Mouse (Mus musculus): ENCODE data around the gene Ostf1.

Ostf1 gene

DNA sequence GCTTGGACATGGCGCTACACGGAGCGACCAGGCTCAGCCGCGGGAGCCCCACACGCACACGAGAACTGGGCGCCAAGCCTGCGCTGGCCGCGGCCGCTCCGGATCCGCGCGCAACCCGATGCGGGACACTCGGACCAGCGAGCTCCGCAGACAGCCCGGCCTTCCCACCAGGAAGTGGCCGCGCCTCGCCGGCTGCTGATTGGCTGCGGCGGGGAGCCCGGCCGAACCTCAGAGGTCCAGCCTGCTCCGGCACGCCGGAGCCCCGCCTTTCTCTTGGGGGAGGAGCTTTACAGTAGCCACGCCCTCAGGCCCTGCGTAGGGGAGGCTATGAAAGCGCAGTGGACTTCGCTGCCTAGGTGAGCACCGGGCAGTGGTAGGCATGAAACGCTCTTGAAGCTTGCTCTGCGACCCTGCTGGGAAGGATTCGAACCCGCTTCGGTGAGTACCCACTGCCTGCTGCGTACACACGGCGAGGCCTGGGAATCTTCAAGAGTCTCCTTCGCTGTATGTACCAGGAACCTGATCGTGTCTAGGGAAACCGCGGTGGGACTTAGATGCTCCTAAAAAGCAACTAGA, at the start of gene Ostf1, which contains the start of gene Nmrk1:
Ostf1 (minus strand) TSS at position 180 of the 576 bp plus-strand sequence.
Nmrk1 (plus strand) TSS at position 307 of the 576 bp plus-strand sequence.
- peak; percentile 98 to 99 for DNase-seq

DNA sequence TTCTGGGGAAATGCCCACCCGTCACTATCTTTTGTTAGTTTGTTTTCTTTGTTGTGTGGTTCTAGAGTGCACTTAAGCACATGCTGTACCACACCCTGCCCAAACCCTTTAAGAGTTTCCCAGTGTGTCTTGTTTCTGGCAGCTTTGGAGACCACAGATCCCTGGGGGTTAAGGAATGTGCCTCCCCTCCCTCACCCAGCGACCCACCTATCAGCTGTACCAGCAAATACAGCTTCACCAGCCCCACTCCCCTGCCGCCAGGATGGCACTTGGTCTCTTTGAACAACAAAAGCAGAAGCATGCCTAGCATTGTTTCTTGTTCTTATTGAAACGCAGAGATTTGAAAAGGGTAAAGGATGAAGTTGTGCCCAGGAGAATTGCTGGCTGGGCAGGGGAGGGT, 41.5 kb upstream of the Ostf1 start:
- no peak for DNase-seq

- no peak for DNase-seq
Measured at GRCm38 (mm10) chr19:18672498-18672897, 40.9 kb upstream of the Ostf1 start.

DNA sequence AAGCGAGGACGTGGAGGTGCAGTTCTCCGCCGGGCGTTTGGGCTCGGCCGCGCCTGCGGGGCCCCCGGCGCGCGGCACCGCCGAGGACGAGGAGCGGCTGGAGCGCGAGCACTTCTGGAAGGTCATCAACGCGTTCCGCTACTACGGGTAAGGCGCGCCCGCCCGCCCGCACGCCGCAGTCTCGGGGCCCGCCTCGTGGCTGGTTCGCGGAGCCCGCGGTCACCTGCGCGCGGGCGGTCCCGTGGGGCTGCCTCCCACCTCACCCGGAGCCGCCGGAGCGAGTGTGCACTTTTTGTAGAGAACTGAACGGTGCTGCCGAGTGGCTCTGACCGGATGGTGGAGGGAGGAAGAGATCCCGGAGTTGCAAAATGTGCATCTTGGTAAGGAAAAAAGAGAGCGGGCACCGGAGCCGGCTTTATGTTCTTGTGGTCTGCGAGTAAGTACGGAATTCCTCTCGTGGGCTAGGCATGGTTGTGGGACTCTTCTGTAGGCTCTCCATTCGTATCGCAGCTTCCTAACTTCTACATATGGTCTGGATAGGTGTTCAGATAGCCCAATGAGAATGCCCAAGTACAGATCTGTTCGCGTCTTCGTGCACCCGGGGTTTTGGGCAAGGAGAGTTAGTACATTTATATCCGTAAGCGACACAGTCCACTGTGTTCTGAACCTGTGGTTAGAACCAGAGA, 39.6 kb upstream of the Ostf1 start:
- peak; percentile 58 to 63 for DNase-seq

GRCm38 (mm10) chr19:18670608-18671007, 39.0 kb upstream of the Ostf1 start, which contains the start of gene Carnmt1:
Gene Carnmt1 (plus strand): TSS chr19:18670764.
- DNase-seq: peak; percentile 99

DNA sequence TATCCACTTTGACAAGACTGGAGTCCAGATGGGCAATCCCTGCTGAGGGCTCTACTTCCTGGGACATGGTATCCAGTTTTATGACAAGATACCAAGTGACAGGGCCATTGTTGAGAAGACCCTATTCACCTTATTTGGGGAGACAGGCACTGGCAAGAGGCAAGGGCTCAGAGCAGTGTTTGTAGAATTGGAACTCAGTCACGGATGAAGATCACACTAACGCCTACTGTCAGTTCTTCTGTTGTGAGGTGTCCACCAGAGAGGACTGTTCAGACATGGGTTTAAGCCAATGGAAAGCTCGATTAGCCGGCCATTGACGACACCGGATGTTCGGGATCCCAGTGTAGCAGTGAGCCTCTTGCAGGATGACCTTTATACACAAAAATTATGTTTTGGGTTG, 37.9 kb upstream of the Ostf1 start:
- no peak for DNase-seq

DNA sequence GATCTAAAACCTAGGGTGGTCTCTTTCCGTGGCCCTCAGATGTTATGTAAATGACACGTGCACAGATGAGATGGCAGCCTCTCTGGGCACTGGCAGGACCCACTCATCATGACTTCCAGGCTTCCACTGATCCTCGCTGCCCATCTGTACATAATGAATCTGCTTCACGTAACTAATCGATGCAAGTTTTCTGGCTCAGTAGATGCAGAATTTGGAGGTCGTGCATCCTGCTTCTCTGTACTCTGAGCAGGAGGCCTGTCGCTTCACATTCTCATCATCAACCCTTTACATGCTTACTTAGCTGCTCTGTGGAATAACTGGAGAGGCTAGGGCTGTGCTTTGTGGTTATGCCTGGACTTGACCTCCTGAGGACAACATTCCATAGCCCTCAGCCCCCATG, 35.3 kb upstream of the Ostf1 start:
- no peak for DNase-seq

DNA sequence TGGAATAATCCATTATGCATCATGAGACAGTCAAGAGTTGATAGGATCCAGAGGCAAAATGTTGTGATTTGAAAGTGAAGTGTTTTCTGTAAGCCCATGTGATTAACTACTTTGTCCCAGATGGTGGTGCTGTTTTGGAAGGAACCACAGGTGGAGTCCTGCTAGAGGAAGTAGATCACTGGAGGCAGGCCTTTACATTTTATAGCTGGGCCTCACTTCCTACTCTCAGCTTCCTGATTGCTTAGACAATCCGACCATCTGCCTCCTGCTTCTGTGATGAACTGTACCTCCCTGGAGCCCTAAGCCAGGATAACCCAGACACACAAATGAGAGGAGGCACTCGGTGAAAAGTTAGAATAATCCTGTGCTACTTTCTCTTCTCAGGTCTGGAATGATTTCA, 32.3 kb upstream of the Ostf1 start:
- no peak for DNase-seq

DNA sequence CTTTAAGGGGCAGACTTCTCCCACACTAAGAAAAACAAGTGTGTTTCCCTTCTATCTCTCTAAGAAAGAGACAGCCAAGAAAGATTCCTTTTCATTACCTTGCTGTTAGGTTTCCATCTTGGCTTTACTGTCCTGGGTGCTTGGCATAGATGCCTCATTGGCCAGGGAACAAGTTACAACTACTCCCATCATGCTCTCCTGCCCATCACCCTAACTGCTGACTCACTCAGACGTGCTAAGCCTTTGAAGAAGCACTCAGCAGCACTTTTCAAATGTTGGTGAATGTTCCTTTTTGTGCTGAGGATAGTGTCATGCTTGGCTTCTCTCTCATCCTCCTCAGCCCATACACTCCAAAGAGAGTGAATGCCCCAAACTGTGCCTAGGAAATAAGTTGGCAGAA, 30.1 kb upstream of the Ostf1 start:
- no peak for DNase-seq

DNA sequence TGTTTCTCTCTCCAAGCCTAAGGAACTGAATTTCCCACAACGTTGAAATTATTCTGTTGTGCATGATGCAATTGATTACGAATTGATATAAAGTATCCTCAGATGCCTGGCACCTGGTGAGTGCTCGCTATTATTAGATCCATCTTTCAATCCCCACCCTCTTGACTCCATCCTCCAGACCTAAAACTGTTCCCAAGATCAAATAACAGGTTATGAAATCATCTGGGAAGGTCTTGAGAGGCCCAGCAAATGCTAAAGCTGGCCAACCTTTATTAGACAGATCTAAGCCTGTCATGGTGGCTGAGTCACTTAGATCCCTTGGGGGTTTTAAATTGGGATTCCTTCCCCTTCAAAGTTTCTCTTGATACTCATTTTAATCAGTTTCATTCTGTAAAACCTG, 28.8 kb upstream of the Ostf1 start:
- DNase-seq: no peak

GRCm38 (mm10) chr19:18659349-18659748, 27.7 kb upstream of the Ostf1 start:
- DNase-seq: no peak

- DNase-seq: no peak
Measured at GRCm38 (mm10) chr19:18658473-18658872, 26.9 kb upstream of the Ostf1 start.

GRCm38 (mm10) chr19:18655999-18656398, 24.4 kb upstream of the Ostf1 start:
- DNase-seq: no peak

GRCm38 (mm10) chr19:18654984-18655383, 23.4 kb upstream of the Ostf1 start:
- no peak for DNase-seq

GRCm38 (mm10) chr19:18654330-18654729, 22.7 kb upstream of the Ostf1 start:
- no peak for DNase-seq

DNA sequence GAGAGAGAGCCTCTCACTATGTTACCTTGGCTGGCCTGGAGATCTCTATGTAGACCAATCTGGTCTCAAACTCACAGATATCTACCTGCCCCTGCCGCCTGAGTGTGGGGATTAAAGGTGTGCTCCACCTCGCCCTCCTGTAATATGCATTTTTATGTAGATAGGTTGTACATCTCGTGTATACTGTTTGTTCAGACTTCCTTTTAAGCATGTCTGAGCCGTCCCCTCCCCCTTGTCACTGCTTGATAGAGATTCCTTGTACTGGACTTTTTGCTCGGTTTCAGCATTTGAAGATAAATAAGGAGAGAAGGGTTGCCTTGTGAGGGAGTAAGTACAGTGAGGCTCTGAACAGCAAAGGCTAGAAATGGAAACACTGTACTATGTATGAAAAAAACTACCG, 21.4 kb upstream of the Ostf1 start:
- no peak for DNase-seq

GRCm38 (mm10) chr19:18652592-18652991, 21.0 kb upstream of the Ostf1 start:
- no peak for DNase-seq

GRCm38 (mm10) chr19:18650473-18650872, 18.9 kb upstream of the Ostf1 start:
- DNase-seq: no peak

- no peak for DNase-seq
Measured at GRCm38 (mm10) chr19:18649955-18650354, 18.3 kb upstream of the Ostf1 start.

GRCm38 (mm10) chr19:18648558-18648945, 16.9 kb upstream of the Ostf1 start:
- DNase-seq: no peak

- DNase-seq: no peak
Measured at GRCm38 (mm10) chr19:18647775-18648557, 16.3 kb upstream of the Ostf1 start.

- no peak for DNase-seq
Measured at GRCm38 (mm10) chr19:18646853-18647420, 15.3 kb upstream of the Ostf1 start.

DNA sequence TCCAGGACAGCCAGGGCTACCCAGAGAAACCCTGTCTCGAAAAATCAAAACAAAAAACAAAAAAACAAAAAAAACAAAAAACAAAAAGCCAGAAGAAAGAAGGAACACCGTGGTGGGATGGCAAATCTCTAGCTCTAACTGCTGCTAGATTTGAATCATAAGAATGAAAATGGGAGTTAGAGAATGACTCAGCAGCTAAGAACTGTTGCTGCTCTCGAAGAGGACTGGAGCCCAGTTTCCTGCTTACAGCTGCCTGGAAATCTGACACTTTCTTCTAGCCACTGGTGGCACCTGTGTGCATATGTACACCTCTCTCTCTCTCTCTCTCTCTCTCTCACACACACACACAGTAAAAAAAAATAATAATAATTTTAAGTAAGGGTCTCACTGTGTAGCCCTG, 14.8 kb upstream of the Ostf1 start:
- no peak for DNase-seq

- no peak for DNase-seq
Measured at GRCm38 (mm10) chr19:18644084-18644483, 12.5 kb upstream of the Ostf1 start.

All from lung, postnatal 4 days (tissue).